Mouse (Mus musculus) spleen, adult 2 months (tissue): Measurements from ENCODE around the gene Rtl3. TPM values are rescaled to one million over a fixed set of nuclear protein-coding genes. Genes with fewer than 3 reads are reported as not detected.

Experiments
- DNase-seq, 2 experiments: peaks; one replicate each; pipeline versions ENCODE4 v3.0.0 to v3.0.0-alpha.2; 2012 to 2021; ENCODE audit warnings: low spot score in 2 of 2, low read depth in 1 of 2
- H3K27ac ChIP-seq: fragments of 200-500 bp; 2 replicates; pipeline ENCODE4 v1.5.1; 2012; ENCODE audit warnings: low read length, inconsistent platforms; ENCODE audit not compliant: insufficient read depth
- H3K27me3 ChIP-seq: fragments of 200-500 bp; 2 replicates; pipeline ENCODE4 v1.6.1; 2012; ENCODE audit warnings: mild to moderate bottlenecking, moderate library complexity, low read length, inconsistent platforms; ENCODE audit not compliant: control insufficient read depth, insufficient read depth
- H3K36me3 ChIP-seq: fragments of 200-500 bp; 2 replicates; pipeline ENCODE4 v1.6.1; 2012; ENCODE audit warnings: mild to moderate bottlenecking, low read length, inconsistent platforms; ENCODE audit not compliant: control insufficient read depth, insufficient read depth
- H3K4me1 ChIP-seq: fragments of 200-500 bp; 2 replicates; pipeline ENCODE4 v1.6.1; 2011; ENCODE audit warnings: inconsistent platforms; ENCODE audit not compliant: control insufficient read depth, insufficient read depth, insufficient read length
- H3K4me3 ChIP-seq: fragments of 200-500 bp; 2 replicates; pipeline ENCODE4 v1.5.1; 2011; ENCODE audit warnings: mild to moderate bottlenecking, inconsistent platforms; ENCODE audit not compliant: insufficient read depth, insufficient read length; ENCODE audit errors: extremely low read depth
- CTCF ChIP-seq: fragments of 200-500 bp; IDR thresholded peaks from 2 replicates; pipeline ENCODE4 v1.5.1; 2011; ENCODE audit warnings: mild to moderate bottlenecking, inconsistent platforms; ENCODE audit not compliant: insufficient read depth, insufficient read length, insufficient replicate concordance; ENCODE audit errors: extremely low read depth
- POLR2A ChIP-seq: fragments of 200-500 bp; IDR thresholded peaks from 2 replicates; pipeline ENCODE4 v1.6.1; 2011; ENCODE audit warnings: low read depth, low read length, inconsistent platforms
- WGBS: fragments of 180-500 bp; shearing (Covaris S2); methylation state at CpG from one replicate; pipeline ENCODE4 v1.1.7; 2018; 5-methylcytosine and 5-hydroxymethylcytosine counted together
- polyA plus RNA-seq: library from polyadenylated mRNA; depleted of rRNA; stranded (reverse); fragments of >200 nt; gene quantifications from 2 replicates; pipeline ENCODE4 v1.2.3, GENCODE M21; 2012; rRNA removed

The Rtl3 gene
- polyA plus RNA-seq = 0.05 TPM in 1 of 2 replicates, not detected in the other

DNA sequence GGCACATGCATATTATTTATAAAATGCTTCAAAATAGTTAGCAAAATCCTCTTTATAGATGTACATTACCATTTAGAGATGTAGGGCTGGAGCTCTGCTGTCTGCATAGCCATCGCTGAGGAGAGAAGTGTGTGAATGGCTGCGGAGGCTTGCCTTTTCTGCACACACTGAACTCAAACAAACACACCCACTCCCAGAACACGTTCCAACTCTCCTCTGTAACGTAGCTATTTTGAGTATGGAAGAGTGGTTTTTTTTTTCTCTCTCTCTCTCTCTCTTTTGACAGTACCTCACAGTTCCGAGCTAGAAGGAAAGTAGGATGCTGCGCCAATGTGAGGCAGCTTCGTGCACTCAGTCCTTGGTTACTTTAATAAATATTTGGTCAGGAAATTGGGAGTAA lies at the start of gene Rtl3:
Rtl3 (minus strand) TSS at position 236 of the 400 bp plus-strand sequence.
- Histone ChIP-seq H3K4me1 (no peaks in the 10 kb centered on the region), H3K4me3 (no peak within 1 kb of the TSS), H3K27me3 (no peaks in the 10 kb centered on the region), H3K36me3 (no peaks in the 10 kb centered on the region), H3K27ac (no peak within 1 kb of the TSS)
- TF ChIP-seq CTCF (no peak), POLR2A (no peak)
- no peak for DNase-seq
- 84% methylated on average over 7 of the region's 7 CpGs for WGBS

DNA sequence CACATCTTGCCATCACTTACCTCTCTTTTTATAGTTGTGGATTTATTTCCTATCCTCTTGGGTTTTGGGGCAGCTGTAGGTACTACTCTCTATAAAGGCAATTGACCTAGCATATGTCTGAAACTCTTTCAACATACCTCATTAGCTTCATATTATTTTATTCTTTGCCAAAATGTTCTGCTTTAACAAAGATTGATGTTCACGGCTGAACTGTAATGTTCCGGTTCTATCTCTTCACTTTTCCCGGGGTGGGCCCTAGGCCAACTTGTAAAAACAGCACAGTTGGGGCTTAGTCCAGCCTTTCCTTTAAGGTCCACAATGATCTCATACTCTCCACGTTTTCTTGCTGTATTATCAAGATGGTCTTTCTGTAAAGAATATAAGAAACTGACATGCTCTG lies 31.9 kb upstream of the Rtl3 start:
- no peak for DNase-seq
- Histone ChIP-seq H3K4me3 (no peak overlapping the region), H3K27ac (no peak overlapping the region), H3K27me3 (no peaks in the 10 kb centered on the region), H3K36me3 (no peaks in the 10 kb centered on the region), H3K4me1 (no peaks in the 10 kb centered on the region)
- TF ChIP-seq POLR2A (no peak), CTCF (no peak)
- WGBS = 71% methylated on average over 4 of the region's 4 CpGs

DNA sequence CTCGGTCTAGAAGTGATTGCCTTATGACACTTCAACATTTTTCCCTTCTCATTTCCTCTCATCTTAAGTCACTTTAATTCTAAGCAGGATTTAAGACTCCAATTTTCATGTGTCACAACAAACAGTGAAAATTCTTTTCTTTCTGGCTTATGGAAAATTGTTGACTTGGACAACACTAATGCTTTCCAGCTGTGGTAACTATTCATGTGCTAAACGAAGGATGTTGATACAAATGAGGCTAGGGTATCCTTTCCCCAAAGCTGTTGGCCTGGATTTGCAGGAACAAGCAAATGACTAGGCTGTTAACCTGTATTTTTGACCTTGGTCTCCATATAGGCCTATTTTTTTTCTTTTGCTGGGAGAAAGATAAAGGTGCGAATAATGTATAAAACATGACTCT lies 31.4 kb upstream of the Rtl3 start:
- DNase-seq = no peak
- Histone ChIP-seq H3K27ac (no peak overlapping the region), H3K36me3 (no peaks in the 10 kb centered on the region), H3K4me3 (no peak overlapping the region), H3K27me3 (no peaks in the 10 kb centered on the region), H3K4me1 (no peaks in the 10 kb centered on the region)
- WGBS = 65% methylated on average over 3 of the region's 3 CpGs
- no peak for TF ChIP-seq POLR2A
- TF ChIP-seq CTCF = no peak

DNA sequence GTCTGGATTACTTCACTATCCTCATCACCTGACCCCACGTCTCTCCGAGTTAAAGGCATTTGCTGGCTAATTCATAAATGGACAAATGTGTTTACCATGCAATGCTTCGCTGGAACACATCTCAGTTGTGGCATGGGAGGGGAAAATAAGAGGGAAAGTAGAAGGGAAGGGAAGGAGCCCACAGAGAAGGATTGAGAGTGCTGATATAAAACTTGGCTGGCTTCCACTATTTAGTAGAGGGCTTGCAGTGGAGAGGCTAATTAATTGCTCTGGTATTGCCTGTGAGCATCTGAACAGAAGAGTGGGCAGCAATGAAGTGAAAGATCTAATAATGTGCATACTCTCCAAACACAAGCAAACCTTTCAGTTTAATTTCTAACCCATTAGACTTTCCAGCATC lies 31.0 kb upstream of the Rtl3 start:
- Histone ChIP-seq H3K27me3 (no peaks in the 10 kb centered on the region), H3K4me1 (no peaks in the 10 kb centered on the region), H3K27ac (no peak overlapping the region), H3K36me3 (no peaks in the 10 kb centered on the region), H3K4me3 (no peak overlapping the region)
- TF ChIP-seq POLR2A = no peak
- no peak for DNase-seq
- WGBS = 81% methylated on average over 3 of the region's 3 CpGs

DNA sequence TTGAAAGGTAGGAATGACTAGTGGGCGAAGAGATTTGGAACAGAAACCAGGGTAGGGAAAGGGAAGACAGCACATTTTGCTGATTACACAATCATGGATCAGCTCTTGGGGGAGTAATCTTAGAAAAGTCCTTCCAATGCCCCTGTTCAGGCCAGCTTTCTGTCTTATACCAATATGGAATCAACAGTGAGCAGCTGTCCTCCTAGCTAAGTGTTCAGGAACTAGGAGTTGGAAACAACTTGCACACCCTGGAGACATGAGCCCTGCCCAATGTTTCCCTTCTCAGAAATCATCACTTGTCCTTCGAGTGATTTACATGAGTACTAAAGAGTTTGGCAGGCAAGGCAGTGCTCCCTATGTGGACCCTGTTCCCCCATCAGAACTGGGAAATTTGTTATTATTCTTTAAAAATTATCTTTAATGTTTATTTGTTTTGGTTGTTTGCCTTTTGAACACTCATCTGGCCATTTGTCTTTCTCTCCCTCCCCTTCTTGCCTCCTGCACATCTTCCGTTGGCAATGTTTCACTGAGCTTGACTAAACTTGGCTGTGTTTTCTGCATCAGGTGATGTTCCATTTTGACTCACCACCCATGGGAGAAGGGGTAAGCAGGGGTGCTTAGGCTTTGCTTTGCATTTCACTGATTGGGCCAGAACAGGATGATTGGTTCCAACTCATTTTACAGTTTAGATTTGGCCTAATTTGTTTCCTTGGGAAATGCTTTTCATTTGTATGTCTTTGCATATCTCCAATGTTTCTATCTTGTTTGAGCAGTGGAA lies 13.3 kb upstream of the Rtl3 start:
- no peaks in the 10 kb centered on the region for H3K36me3 ChIP-seq
- WGBS = 82% methylated on average over 3 of the region's 3 CpGs
- H3K4me1 ChIP-seq = no peaks in the 10 kb centered on the region
- no peak for TF ChIP-seq CTCF
- no peak for TF ChIP-seq POLR2A
- no peak overlapping the region for H3K4me3 ChIP-seq
- no peaks in the 10 kb centered on the region for H3K27me3 ChIP-seq
- H3K27ac ChIP-seq = no peak overlapping the region
- DNase-seq = no peak

DNA sequence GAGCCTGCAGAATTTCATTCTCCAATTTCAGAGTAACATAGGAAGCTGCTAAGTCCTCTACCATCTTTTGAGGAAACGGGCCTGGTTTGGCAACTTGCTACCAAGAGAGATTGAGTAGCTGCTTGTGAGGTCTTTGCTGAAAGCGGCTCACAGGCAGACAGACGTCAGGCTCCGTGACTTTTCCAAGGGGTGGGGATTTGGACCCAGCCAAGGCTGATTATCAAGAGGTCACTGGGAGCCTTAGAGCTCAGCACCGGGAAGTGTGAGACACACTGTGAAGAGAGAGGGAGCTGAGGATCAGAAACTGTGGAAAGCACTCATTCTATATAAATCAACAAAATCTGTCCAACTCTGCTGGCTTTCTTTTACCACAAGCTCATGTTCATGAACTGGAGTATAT lies 853 bp downstream of the Rtl3 start:
- TF ChIP-seq POLR2A (no peak), CTCF (no peak)
- no peaks in the 10 kb centered on the region for H3K27me3 ChIP-seq
- no peaks in the 10 kb centered on the region for H3K36me3 ChIP-seq
- DNase-seq = no peak
- H3K4me1 ChIP-seq = no peaks in the 10 kb centered on the region
- H3K27ac ChIP-seq = no peak overlapping the region
- no peak overlapping the region for H3K4me3 ChIP-seq
- 85% methylated on average over 5 of the region's 5 CpGs for WGBS

DNA sequence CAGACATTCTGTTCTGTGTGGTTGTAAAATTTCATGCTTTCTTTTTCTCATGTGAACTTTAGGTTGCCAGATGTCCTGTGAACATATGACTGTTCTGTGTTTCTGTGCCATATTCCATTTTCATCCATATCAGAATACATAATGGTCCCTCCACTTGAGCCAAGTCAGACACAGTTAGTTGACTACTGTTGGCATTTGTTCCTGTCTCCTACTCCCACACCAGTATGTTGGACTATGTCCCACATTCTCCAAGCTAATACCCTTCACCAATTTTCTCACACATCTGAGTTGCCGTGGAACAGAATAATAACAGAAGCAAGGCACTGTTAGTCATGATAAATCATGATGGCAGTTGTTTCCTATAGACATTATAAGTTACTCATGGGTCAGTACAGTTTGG lies 9.9 kb downstream of the Rtl3 start:
- no peaks in the 10 kb centered on the region for H3K36me3 ChIP-seq
- no peaks in the 10 kb centered on the region for H3K4me1 ChIP-seq
- no peaks in the 10 kb centered on the region for H3K27me3 ChIP-seq
- H3K27ac ChIP-seq = no peak overlapping the region
- TF ChIP-seq CTCF (no peak), POLR2A (no peak)
- H3K4me3 ChIP-seq = no peak overlapping the region
- DNase-seq = no peak
- 65% methylated on average over 1 of the region's 1 CpGs for WGBS
